Mouse (Mus musculus) kidney, adult 8-10 months (tissue): ENCODE measurements around the gene Olfr960.

ENCODE experiments used
- DNase-seq, 2 experiments: peaks; one replicate each; pipeline ENCODE4 v3.0.0; 2022

Gene Olfr960

GRCm38 (mm10) chr9:39621073-39621472 lies at the start of gene Olfr960:
Gene Olfr960, plus strand, starts transcription at chr9:39621373.
- no peak for DNase-seq

- no peak for DNase-seq
Observed at GRCm38 (mm10) chr9:39575469-39575868, 45.7 kb upstream of the Olfr960 start, which contains the start of gene Olfr959. Gene Olfr959, minus strand, starts transcription at chr9:39575569.

GRCm38 (mm10) chr9:39577050-39577449 lies 44.1 kb upstream of the Olfr960 start:
- no peak for DNase-seq

- DNase-seq, result no peak
Observed at GRCm38 (mm10) chr9:39602536-39603332, 18.4 kb upstream of the Olfr960 start.

DNA sequence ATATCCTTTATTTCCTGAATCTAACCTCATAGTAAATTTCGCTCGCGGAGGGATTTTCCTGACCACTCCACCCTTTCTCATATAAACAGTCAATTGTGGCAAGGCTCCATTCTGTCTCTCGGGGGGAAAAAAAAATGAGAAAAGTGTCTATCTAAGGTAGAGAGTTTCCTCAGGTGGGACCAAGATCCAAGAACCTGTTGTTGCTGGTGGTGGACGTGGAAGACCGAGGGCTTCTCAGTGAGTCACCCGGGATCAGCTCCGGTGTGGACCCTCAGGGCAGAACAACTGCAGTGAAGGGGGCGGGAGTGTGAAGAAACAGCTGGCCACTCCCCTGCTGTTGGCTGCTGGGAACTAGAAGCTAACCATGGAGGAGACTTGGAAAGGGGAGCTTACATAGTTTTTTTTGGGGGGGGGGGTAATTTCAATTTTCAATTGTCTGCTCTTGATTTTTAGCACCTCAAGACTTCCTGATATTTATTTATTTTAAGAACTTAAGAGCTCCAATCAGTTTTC lies 17.8 kb upstream of the Olfr960 start:
- DNase-seq, result no peak

DNA sequence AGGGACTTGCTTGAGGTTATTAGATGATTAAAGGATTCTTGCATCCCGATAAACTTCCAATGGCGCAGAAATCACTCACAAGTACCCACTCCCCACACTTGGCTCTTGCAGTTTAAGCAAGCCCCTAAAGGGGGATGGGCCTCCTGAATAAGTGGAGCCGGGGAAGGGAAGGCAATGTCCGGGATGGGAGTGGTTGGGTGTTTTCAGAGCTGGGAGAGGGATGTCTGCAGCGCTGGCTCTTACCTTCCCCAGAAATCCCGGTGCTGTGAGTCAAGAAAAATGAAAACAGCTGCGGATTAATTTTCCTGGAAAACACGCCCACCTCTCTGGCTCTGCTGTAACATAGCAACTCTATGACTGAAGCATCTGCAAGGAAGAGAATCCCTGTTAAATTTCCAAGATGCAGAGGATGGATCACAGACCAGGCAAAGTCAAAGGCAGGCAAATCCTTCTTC lies 17.1 kb upstream of the Olfr960 start, which contains the start of gene AW551984:
TSS of gene AW551984 (minus strand) at position 405 of the 455 bp plus-strand sequence.
- no peak for DNase-seq

GRCm38 (mm10) chr9:39608497-39608896 lies 12.7 kb upstream of the Olfr960 start:
- DNase-seq, result no peak

DNA sequence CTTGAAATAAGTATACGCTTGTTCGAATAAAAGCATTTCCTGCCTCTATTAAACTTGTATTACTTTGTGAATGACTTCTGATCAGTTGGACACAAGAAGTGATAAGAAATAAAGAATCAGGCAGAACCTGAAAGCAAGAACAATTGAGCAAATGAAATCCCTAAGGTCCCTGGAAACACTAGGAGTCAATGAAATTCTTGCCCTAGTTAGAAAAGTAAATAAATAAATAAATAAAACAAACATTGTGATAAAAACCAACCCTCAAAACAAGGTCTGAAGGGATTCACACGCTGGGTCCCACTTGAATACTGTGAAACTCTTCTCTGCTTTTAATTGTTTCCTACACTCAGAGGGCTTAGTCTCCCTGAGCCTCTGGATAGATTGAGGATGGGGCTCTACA lies 10.8 kb upstream of the Olfr960 start, which contains the start of gene Olfr148:
TSS of gene Olfr148 (plus strand) at position 301 of the 400 bp plus-strand sequence.
- DNase-seq, result no peak

- no peak for DNase-seq
Observed at GRCm38 (mm10) chr9:39611953-39612352, 9.2 kb upstream of the Olfr960 start.

DNA sequence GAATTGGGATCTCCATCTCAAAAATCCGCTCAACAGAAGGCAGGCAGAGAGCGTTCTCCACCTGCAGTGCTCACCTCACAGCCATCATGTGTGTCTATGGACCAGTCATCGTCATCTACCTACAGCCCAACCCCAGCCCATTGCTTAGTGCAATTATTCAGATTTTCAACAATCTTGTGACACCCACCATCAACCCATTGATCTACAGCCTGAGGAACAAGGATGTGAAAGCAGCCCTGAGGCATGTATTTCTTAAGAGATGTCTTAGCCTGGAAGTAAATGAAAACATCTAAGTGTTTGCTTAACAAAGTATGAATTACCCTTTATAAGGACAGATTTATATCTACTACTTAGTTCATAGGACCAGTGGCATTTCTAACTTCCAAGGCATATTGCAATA lies 2.6 kb downstream of the Olfr960 start:
- DNase-seq, result no peak

GRCm38 (mm10) chr9:39624711-39625110 lies 3.5 kb downstream of the Olfr960 start:
- no peak for DNase-seq

DNA sequence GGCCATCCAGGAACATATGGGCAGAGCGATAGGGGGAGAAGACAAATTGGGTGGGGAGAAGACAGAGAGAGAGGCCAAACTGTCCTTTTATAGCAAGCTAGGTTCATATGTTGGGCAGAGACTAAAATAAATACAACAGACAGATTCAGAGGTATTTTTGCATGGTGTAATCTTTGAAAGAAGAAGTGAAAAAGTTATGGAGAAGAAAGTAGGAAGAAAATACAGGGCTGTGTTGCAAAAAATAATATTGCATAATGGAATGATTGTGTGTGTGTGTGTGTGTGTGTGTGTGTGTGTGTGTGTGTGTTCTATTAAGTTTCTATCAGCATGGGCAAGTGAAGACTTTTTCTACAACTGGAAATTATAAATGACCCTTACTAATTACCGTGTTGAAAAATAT lies 7.9 kb downstream of the Olfr960 start:
- no peak for DNase-seq

- DNase-seq, result no peak
Observed at GRCm38 (mm10) chr9:39633913-39634594, 12.9 kb downstream of the Olfr960 start.

DNA sequence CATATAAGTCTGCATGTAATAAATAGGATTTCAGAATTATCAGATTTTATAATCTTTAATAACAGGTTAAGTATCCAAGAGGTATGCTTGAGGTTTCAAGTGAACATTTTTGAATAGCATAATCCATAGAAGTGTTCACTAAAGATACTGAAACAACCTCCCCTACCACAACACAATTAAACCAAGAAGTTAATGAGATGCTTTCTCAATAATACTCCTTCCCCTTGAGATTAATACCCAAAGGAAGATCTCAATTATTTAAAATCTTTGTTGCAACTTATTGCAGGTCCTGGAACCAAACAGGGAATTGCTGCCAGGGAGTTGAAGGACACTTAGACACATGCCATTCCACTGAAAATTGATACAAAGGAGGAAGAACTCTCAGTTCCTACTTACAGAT lies 23.6 kb downstream of the Olfr960 start, which contains the start of gene Olfr961:
TSS of gene Olfr961 (plus strand) at position 301 of the 400 bp plus-strand sequence.
- no peak for DNase-seq

DNA sequence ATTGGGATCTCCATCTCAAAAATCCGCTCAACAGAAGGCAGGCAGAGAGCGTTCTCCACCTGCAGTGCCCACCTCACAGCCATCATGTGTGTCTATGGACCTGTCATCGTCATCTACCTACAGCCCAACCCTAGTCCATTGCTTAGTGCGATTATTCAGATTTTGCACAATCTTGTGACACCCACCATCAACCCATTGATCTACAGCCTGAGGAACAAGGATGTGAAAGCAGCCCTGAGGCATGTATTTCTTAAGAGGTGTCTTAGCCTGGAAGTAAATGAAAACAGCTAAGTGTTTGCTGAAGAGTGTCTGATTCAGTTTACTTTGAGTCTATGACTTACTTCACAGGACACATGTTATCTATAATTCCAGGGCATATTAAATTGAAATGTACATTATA lies 26.2 kb downstream of the Olfr960 start:
- no peak for DNase-seq

- no peak for DNase-seq
Observed at GRCm38 (mm10) chr9:39654756-39655396, 33.7 kb downstream of the Olfr960 start.

GRCm38 (mm10) chr9:39666905-39667304 lies 45.7 kb downstream of the Olfr960 start, which contains the start of gene Olfr963:
Gene Olfr963, plus strand, starts transcription at chr9:39667205.
- no peak for DNase-seq

GRCm38 (mm10) chr9:39669723-39670122 lies 48.5 kb downstream of the Olfr960 start:
- DNase-seq, result no peak
